Mouse (Mus musculus): ENCODE results near the gene Gm5930. TPM values are rescaled to one million over a fixed set of nuclear protein-coding genes. Genes with fewer than 3 reads are reported as not detected.

The Gm5930 gene
- not detected in 2 replicates for polyA plus RNA-seq (2012; rRNA removed)

GRCm38 (mm10) chr14:44338484-44338883, at the start of gene Gm5930:
Gm5930 (minus strand) TSS chr14:44338584.

GRCm38 (mm10) chr14:44365057-44365456, 26.7 kb upstream of the Gm5930 start, which contains the start of gene Gm8229:
Gm8229 (plus strand) TSS chr14:44365357.

GRCm38 (mm10) chr14:44285280-44285679, 53.1 kb downstream of the Gm5930 start, which contains the start of gene Gm8220:
Gm8220 (plus strand) TSS chr14:44285580.

Other genes starting within 250 kb of the Gm5930 start
- 2.3 and 4.2 TPM in 2 replicates for gene Ear2, start 235.9 kb downstream of the Gm5930 start, polyA plus RNA-seq (2012; rRNA removed)
- not detected in 2 replicates for gene Gm3327, start 214.7 kb downstream of the Gm5930 start, polyA plus RNA-seq (2012; rRNA removed)
- gene Gm8212, start 140.9 kb downstream of the Gm5930 start, polyA plus RNA-seq (2012; rRNA removed): not detected in 2 replicates
- gene 4930503E14Rik, start 125.3 kb downstream of the Gm5930 start, polyA plus RNA-seq (2012; rRNA removed): not detected in 2 replicates
- gene Gm8220, start 53.0 kb downstream of the Gm5930 start, polyA plus RNA-seq (2012; rRNA removed): not detected in 2 replicates
- gene Gm8229, start 26.8 kb upstream of the Gm5930 start, polyA plus RNA-seq (2012; rRNA removed): not detected in 2 replicates
- gene Gm3371, start 72.1 kb upstream of the Gm5930 start, polyA plus RNA-seq (2012; rRNA removed): not detected in 2 replicates
- not detected in 2 replicates for gene Gm8232, start 95.1 kb upstream of the Gm5930 start, polyA plus RNA-seq (2012; rRNA removed)
- not detected in 2 replicates for gene BC061237, start 153.9 kb upstream of the Gm5930 start, polyA plus RNA-seq (2012; rRNA removed)
- gene Gm17093, start 179.7 kb upstream of the Gm5930 start, polyA plus RNA-seq (2012; rRNA removed): not detected in 2 replicates
- gene Gm8247, start 244.6 kb upstream of the Gm5930 start, polyA plus RNA-seq (2012; rRNA removed): not detected in 2 replicates

Measured in colon, adult 2 months (tissue).